Mouse (Mus musculus) heart, adult 2 months (tissue): ENCODE data around the gene Olfr703.

ENCODE experiments used
- CTCF ChIP-seq: fragments of 200-600 bp; IDR thresholded peaks from 2 replicates; pipeline ENCODE4 v1.8.1; 2022; ENCODE audit warnings: antibody characterized with exemption, mild to moderate bottlenecking, moderate library complexity
- EP300 ChIP-seq: fragments of 200-500 bp; IDR thresholded peaks from 2 replicates; pipeline ENCODE4 v1.6.1; 2011; ENCODE audit warnings: low read depth, low read length, control low read depth; ENCODE audit not compliant: insufficient read depth
- POLR2A ChIP-seq: fragments of 200-500 bp; IDR thresholded peaks from 2 replicates; pipeline ENCODE4 v1.6.1; 2011; ENCODE audit warnings: mild to moderate bottlenecking, low read depth, low read length, control low read depth; ENCODE audit not compliant: insufficient read depth

DNA sequence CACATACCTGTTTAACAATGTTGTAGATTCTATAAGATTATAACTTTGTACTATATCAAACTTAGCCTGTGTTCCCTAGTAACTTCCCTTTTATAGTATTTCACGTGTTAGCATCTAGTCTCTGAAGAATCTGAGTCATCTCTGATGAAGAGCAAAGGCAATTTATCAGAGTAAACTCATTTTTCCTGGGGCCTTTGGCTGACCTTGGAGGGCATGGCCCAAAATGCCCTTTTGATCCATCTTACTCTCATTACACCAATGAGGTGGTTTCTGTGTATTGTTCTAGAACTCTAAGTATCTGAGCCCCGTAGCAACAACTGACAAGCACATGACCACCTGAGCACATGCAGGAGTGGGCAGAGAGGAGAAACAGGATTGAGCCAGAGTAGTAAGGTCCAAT lies 29.3 kb upstream of the Olfr703 start, which contains the start of gene Olfr701:
- TF ChIP-seq POLR2A (no peak), EP300 (no peak), CTCF (no peak)
